Mouse (Mus musculus) CH12.LX (cell line): ENCODE measurements around the gene Sec14l5. TPM values are rescaled to one million over a fixed set of nuclear protein-coding genes. Genes with fewer than 3 reads are reported as not detected.

Experiments
- DNase-seq: peaks from one replicate; pipeline ENCODE4 v3.0.0-alpha.2; 2013; ENCODE audit errors: extremely low read depth
- H3K27ac ChIP-seq: 2 replicates; pipeline ENCODE4 v1.5.1; 2012; ENCODE audit warnings: low read depth, mild to moderate bottlenecking, control low read depth, moderate library complexity; ENCODE audit not compliant: insufficient read depth
- H3K27me3 ChIP-seq: replicated peaks from 2 replicates; pipeline ENCODE3; 2012; ENCODE audit warnings: inconsistent platforms
- H3K36me3 ChIP-seq, 2 experiments: replicated peaks in 1 of 2; 2 replicates each; pipeline versions ENCODE3 to v1.6.1; 2012; ENCODE audit warnings: inconsistent platforms in 1 of 2, low read length in 1 of 2, mild to moderate bottlenecking in 1 of 2, mixed read lengths in 1 of 2, moderate library complexity in 1 of 2; ENCODE audit not compliant: control insufficient read depth in 1 of 2, insufficient read depth in 1 of 2
- H3K4me1 ChIP-seq, 2 experiments: 2 replicates each; pipeline ENCODE4 v1.6.1; 2012; ENCODE audit warnings: inconsistent platforms in 1 of 2, moderate library complexity in 1 of 2; ENCODE audit not compliant: insufficient read depth in 2 of 2, control insufficient read depth in 1 of 2
- H3K4me2 ChIP-seq: 2 replicates; pipeline ENCODE4 v1.6.1; 2012; ENCODE audit warnings: low read depth, mild to moderate bottlenecking, control low read depth; ENCODE audit not compliant: poor library complexity, insufficient read depth, severe bottlenecking
- H3K4me3 ChIP-seq, 3 experiments: fragments of 150-350 bp in 1 of 3; sonication (generic) in 1 of 3; replicated peaks in 1 of 3; 2 replicates each; pipeline versions ENCODE3 to v1.5.1; 2011 to 2012; ENCODE audit warnings: low read depth in 2 of 3, low read length in 2 of 3, mild to moderate bottlenecking in 2 of 3, moderate library complexity in 2 of 3, control low read depth in 1 of 3, improper control_type of control experiment in 1 of 3, inconsistent platforms in 1 of 3, mixed read lengths in 1 of 3; ENCODE audit not compliant: poor library complexity in 1 of 3
- H3K79me2 ChIP-seq: replicated peaks from 2 replicates; pipeline ENCODE4 v1.6.1; 2012; ENCODE audit warnings: mild to moderate bottlenecking, moderate library complexity; ENCODE audit not compliant: control insufficient read depth, poor library complexity, insufficient read depth, severe bottlenecking; ENCODE audit errors: extremely low read depth
- H3K9ac ChIP-seq: 2 replicates; pipeline ENCODE4 v1.6.1; 2012; ENCODE audit warnings: low read depth, mild to moderate bottlenecking, control low read depth, moderate library complexity; ENCODE audit not compliant: insufficient read depth
- H3K9me3 ChIP-seq: replicated peaks from 2 replicates; pipeline ENCODE3; 2012; ENCODE audit warnings: low read length, inconsistent platforms, mixed read lengths
- BHLHE40 ChIP-seq: IDR thresholded peaks from 2 replicates; pipeline ENCODE4 v1.6.1; 2011; ENCODE audit warnings: mild to moderate bottlenecking, low read depth, low read length, improper control_type of control experiment
- CHD1 ChIP-seq: IDR thresholded peaks from 2 replicates; pipeline ENCODE4 v1.6.1; 2012; ENCODE audit warnings: low read depth, low read length, improper control_type of control experiment, inconsistent platforms
- CHD2 ChIP-seq: IDR thresholded peaks from 2 replicates; pipeline ENCODE4 v1.6.1; 2011; ENCODE audit warnings: low read length, improper control_type of control experiment
- CTCF ChIP-seq, 2 experiments: IDR thresholded peaks in 1 of 2; conservative IDR thresholded peaks in 1 of 2; 2 replicates each; pipeline ENCODE4 v1.5.1; 2011 to 2012; ENCODE audit warnings: low read depth in 2 of 2, low read length in 2 of 2, improper control_type of control experiment in 1 of 2, inconsistent platforms in 1 of 2, mild to moderate bottlenecking in 1 of 2, moderate library complexity in 1 of 2
- E2F4 ChIP-seq: IDR thresholded peaks from 2 replicates; pipeline ENCODE4 v1.6.1; 2011; ENCODE audit warnings: low read depth, low read length, improper control_type of control experiment; ENCODE audit not compliant: insufficient replicate concordance
- ELF1 ChIP-seq: IDR thresholded peaks from 2 replicates; pipeline ENCODE4 v1.6.1; 2014; ENCODE audit warnings: low read depth, mild to moderate bottlenecking, inconsistent platforms, low read length, improper control_type of control experiment
- EP300 ChIP-seq: IDR thresholded peaks from 2 replicates; pipeline ENCODE4 v1.6.1; 2011; ENCODE audit warnings: low read length, improper control_type of control experiment
- ETS1 ChIP-seq: conservative IDR thresholded peaks from 2 replicates; pipeline ENCODE4 v1.6.1; 2012; ENCODE audit warnings: low read depth, mild to moderate bottlenecking, inconsistent platforms, low read length, improper control_type of control experiment, moderate library complexity
- GABPA ChIP-seq: IDR thresholded peaks from 2 replicates; pipeline ENCODE4 v1.6.1; 2012; ENCODE audit warnings: low read depth, low read length, improper control_type of control experiment, inconsistent platforms; ENCODE audit not compliant: insufficient replicate concordance
- HCFC1 ChIP-seq: IDR thresholded peaks from 2 replicates; pipeline ENCODE4 v1.6.1; 2012; ENCODE audit warnings: low read depth, mild to moderate bottlenecking, inconsistent platforms, low read length, improper control_type of control experiment
- IRF4 ChIP-seq: IDR thresholded peaks from 2 replicates; pipeline ENCODE4 v1.6.1; 2014; ENCODE audit warnings: low read depth, mild to moderate bottlenecking, inconsistent platforms, low read length, improper control_type of control experiment
- JUN ChIP-seq: IDR thresholded peaks from 2 replicates; pipeline ENCODE4 v1.6.1; 2011; ENCODE audit warnings: low read depth, mild to moderate bottlenecking, low read length, improper control_type of control experiment, moderate library complexity; ENCODE audit not compliant: insufficient read depth
- JUND ChIP-seq: conservative IDR thresholded peaks from 2 replicates; pipeline ENCODE4 v1.6.1; 2011; ENCODE audit warnings: low read depth, low read length, improper control_type of control experiment
- KAT2A ChIP-seq: IDR thresholded peaks from 2 replicates; pipeline ENCODE4 v1.6.1; 2012; ENCODE audit warnings: low read length, improper control_type of control experiment, inconsistent platforms; ENCODE audit not compliant: insufficient replicate concordance
- MAFK ChIP-seq: IDR thresholded peaks from 2 replicates; pipeline ENCODE4 v1.6.1; 2011; ENCODE audit warnings: low read length, improper control_type of control experiment; ENCODE audit not compliant: insufficient replicate concordance
- MAX ChIP-seq: IDR thresholded peaks from 2 replicates; pipeline ENCODE4 v1.6.1; 2011; ENCODE audit warnings: low read length, improper control_type of control experiment
- MAZ ChIP-seq: IDR thresholded peaks from 2 replicates; pipeline ENCODE4 v1.6.1; 2012; ENCODE audit warnings: low read depth, mild to moderate bottlenecking, inconsistent platforms, low read length, improper control_type of control experiment, moderate library complexity
- MEF2A ChIP-seq: IDR thresholded peaks from 2 replicates; pipeline ENCODE4 v1.6.1; 2014; ENCODE audit warnings: low read depth, mild to moderate bottlenecking, inconsistent platforms, low read length, improper control_type of control experiment, borderline replicate concordance
- MXI1 ChIP-seq: IDR thresholded peaks from 2 replicates; pipeline ENCODE4 v1.6.1; 2011; ENCODE audit warnings: mild to moderate bottlenecking, low read depth, low read length, improper control_type of control experiment
- MYC ChIP-seq: IDR thresholded peaks from 2 replicates; pipeline ENCODE4 v1.6.1; 2011; ENCODE audit warnings: low read depth, mild to moderate bottlenecking, improper control_type of control experiment, low read length
- NELFE ChIP-seq: IDR thresholded peaks from 2 replicates; pipeline ENCODE4 v1.6.1; 2011; ENCODE audit warnings: low read depth, low read length, improper control_type of control experiment
- NRF1 ChIP-seq: IDR thresholded peaks from 2 replicates; pipeline ENCODE4 v1.6.1; 2014; ENCODE audit warnings: low read depth, mild to moderate bottlenecking, inconsistent platforms, low read length, improper control_type of control experiment, moderate library complexity
- PAX5 ChIP-seq: IDR thresholded peaks from 2 replicates; pipeline ENCODE4 v1.6.1; 2012; ENCODE audit warnings: low read length, inconsistent platforms, mixed read lengths
- POLR2A ChIP-seq: IDR thresholded peaks from 2 replicates; pipeline ENCODE4 v1.6.1; 2011; ENCODE audit warnings: low read depth, mild to moderate bottlenecking, improper control_type of control experiment, low read length
- POLR2AphosphoS2 ChIP-seq: IDR thresholded peaks from 2 replicates; pipeline ENCODE4 v1.6.1; 2011; ENCODE audit warnings: low read depth, low read length, improper control_type of control experiment
- RAD21 ChIP-seq: IDR thresholded peaks from 2 replicates; pipeline ENCODE4 v1.6.1; 2011; ENCODE audit warnings: low read depth, mild to moderate bottlenecking, low read length, improper control_type of control experiment, moderate library complexity
- RCOR1 ChIP-seq: conservative IDR thresholded peaks from 2 replicates; pipeline ENCODE4 v1.6.1; 2012; ENCODE audit warnings: low read depth, mild to moderate bottlenecking, inconsistent platforms, low read length, improper control_type of control experiment
- SIN3A ChIP-seq: IDR thresholded peaks from 2 replicates; pipeline ENCODE4 v1.6.1; 2012; ENCODE audit warnings: low read length, improper control_type of control experiment, inconsistent platforms
- SMC3 ChIP-seq: IDR thresholded peaks from 2 replicates; pipeline ENCODE4 v1.6.1; 2011; ENCODE audit warnings: low read depth, low read length, improper control_type of control experiment
- TBP ChIP-seq: conservative IDR thresholded peaks from 2 replicates; pipeline ENCODE4 v1.6.1; 2011; ENCODE audit warnings: low read depth, low read length, improper control_type of control experiment
- TCF12 ChIP-seq: IDR thresholded peaks from 2 replicates; pipeline ENCODE4 v1.6.1; 2014; ENCODE audit warnings: low read depth, mild to moderate bottlenecking, inconsistent platforms, low read length, improper control_type of control experiment
- UBTF ChIP-seq: IDR thresholded peaks from 2 replicates; pipeline ENCODE4 v1.6.1; 2012; ENCODE audit warnings: low read depth, mild to moderate bottlenecking, inconsistent platforms, low read length, improper control_type of control experiment, moderate library complexity
- USF1 ChIP-seq: IDR thresholded peaks from 2 replicates; pipeline ENCODE4 v1.6.1; 2014; ENCODE audit warnings: low read depth, mild to moderate bottlenecking, inconsistent platforms, low read length, improper control_type of control experiment
- USF2 ChIP-seq: conservative IDR thresholded peaks from 2 replicates; pipeline ENCODE4 v1.6.1; 2011; ENCODE audit warnings: low read depth, low read length, improper control_type of control experiment
- ZC3H11A ChIP-seq: IDR thresholded peaks from 2 replicates; pipeline ENCODE4 v1.6.1; 2012; ENCODE audit warnings: low read depth, mild to moderate bottlenecking, inconsistent platforms, low read length, improper control_type of control experiment
- ZKSCAN1 ChIP-seq: IDR thresholded peaks from 2 replicates; pipeline ENCODE4 v1.6.1; 2012; ENCODE audit warnings: low read depth, inconsistent platforms, low read length, improper control_type of control experiment, borderline replicate concordance
- ZMIZ1 ChIP-seq: IDR thresholded peaks from 2 replicates; pipeline ENCODE4 v1.6.1; 2012; ENCODE audit warnings: low read depth, mild to moderate bottlenecking, inconsistent platforms, low read length, improper control_type of control experiment
- ZNF384 ChIP-seq: IDR thresholded peaks from 2 replicates; pipeline ENCODE4 v1.6.1; 2012; ENCODE audit warnings: low read depth, low read length, improper control_type of control experiment, inconsistent platforms
- dilution Hi-C: fragments of 300-500 bp; cut with MboI; formaldehyde crosslinking; loops from 2 replicates; pipeline ENCODE4 v1.14.3; 2020; ENCODE audit warnings: low sequenced_read_pairs; ENCODE audit not compliant: extremely low pct_unique_long_range_greater_than_20kb, extremely low pct_ligation_motif_present
- in situ Hi-C: fragments of 300-500 bp; cut with MboI; formaldehyde crosslinking; loops from 3 replicates; pipeline ENCODE4 v1.14.3; 2019; ENCODE audit warnings: low sequenced_read_pairs, low pct_ligation_motif_present, low pct_unique_long_range_greater_than_20kb, mixed read lengths
- polyA plus RNA-seq: library from polyadenylated mRNA; unstranded; fragments of >175 nt; gene quantifications from 2 replicates; pipeline ENCODE4 v1.2.1, GENCODE M21; 2012; ENCODE audit warnings: low read depth; ENCODE audit not compliant: insufficient read length
- total RNA-seq, 2 experiments: library from RNA; depleted of rRNA; stranded (reverse); fragments of 300-350 nt in 1 of 2; fragments of >200 nt in 1 of 2; gene quantifications; 2 replicates each; pipeline ENCODE4 v1.2.3; 2012 to 2014

Gene Sec14l5
- total and polyA plus RNA-seq, 3 experiments, result 0.13 TPM; not detected in 2

DNA sequence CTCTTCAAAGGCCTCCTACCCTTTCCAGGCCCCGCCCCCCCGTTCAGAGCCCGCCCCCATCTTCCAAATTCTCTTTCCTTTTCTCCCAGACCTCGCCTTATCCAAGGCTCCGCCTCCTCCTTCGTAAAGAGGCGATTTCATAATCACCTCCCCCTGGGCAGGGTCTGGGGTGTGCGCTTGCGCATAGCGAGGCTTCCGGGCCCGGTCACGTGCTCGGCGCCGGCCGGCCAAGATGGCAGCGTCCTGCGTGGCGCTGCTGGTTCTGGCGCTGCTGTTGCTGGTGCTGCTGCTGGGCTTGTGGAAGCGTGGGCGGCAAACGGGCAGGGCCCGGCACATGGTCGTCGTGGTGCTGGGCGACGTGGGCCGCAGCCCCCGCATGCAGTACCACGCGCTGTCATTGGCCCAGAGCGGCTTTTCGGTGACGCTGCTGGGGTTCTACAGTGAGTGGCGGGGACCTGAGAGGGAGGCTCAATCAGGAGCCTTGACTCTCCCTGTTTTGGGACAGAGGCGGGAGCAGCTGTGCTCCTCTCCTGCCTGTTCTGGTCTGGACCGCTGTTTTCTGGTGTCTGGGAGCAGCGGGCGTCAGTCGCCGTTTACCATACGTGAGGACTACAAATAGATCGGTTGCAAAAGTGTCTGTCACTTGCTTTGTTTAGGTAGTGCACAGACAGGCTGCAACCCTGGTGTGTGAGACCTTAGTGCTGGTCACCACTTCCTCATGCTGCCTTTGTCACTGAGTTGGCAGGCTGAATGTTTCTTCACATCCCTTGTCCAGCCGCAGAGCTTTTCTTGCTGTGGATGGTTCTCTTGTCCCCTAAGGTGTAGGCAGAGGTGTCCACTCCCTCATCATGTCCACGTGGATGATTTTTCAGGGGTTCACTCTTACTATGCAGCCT lies 86.8 kb downstream of the Sec14l5 start, which contains the start of gene Alg1:
Gene Alg1, plus strand, starts transcription at position 204 of the 896 bp plus-strand sequence.
- dilution Hi-C loops (no loop called here), in situ Hi-C loops (no loop called here)
- H3K9ac ChIP-seq, result peak within 1 kb of the TSS; percentile 64
- peaks cover 15% of the 10 kb centered on the region; the same call in 1 of the 2 replicates for H3K79me2 ChIP-seq
- H3K36me3 ChIP-seq, result peaks cover 15 to 34% of the 10 kb centered on the region in 2 experiments
- H3K4me3 ChIP-seq, result peak within 1 kb of the TSS; percentile 81 to 92 (median 84)
- TF ChIP-seq POLR2A, result peak; percentile 100
- no peak for TF ChIP-seq GABPA
- no peak for TF ChIP-seq CHD2
- TF ChIP-seq MAX, result peak; percentile 97
- TF ChIP-seq SIN3A, result peak; percentile 98
- no peak for TF ChIP-seq CTCF (conservative IDR thresholded peaks at IDR 0.05 in 1 of 2, IDR thresholded peaks at IDR 0.05 in 1 of 2; ENCODE audit: low read depth in 2 of 2, low read length in 2 of 2)
- no peak for TF ChIP-seq UBTF
- TF ChIP-seq KAT2A, result peak; percentile 63; the same call in 1 of the 2 replicates
- TF ChIP-seq POLR2AphosphoS2, result peak; percentile 85; the same call in 1 of the 2 replicates
- no peak for TF ChIP-seq MAZ
- TF ChIP-seq ELF1, result peak; percentile 93
- peak; percentile 98 for TF ChIP-seq MXI1
- TF ChIP-seq ETS1, result peak; percentile 32
- peak; percentile 96 for TF ChIP-seq USF1
- TF ChIP-seq BHLHE40, result peak; percentile 99
- peak; percentile 97 for TF ChIP-seq ZMIZ1
- no peak for TF ChIP-seq ZKSCAN1
- TF ChIP-seq MAFK, result no peak
- no peak for TF ChIP-seq CHD1
- no peak for TF ChIP-seq TBP
- TF ChIP-seq NELFE, result peak; percentile 99
- TF ChIP-seq NRF1, result peak; percentile 91
- TF ChIP-seq E2F4, result no peak
- peak; percentile 91 for TF ChIP-seq USF2
- no peak for TF ChIP-seq EP300
- TF ChIP-seq ZNF384, result no peak
- no peak for TF ChIP-seq SMC3
- no peak for TF ChIP-seq JUN
- no peak for TF ChIP-seq RCOR1
- TF ChIP-seq TCF12, result peak; percentile 97
- peak; percentile 88 for TF ChIP-seq MYC
- peak; percentile 47 for TF ChIP-seq IRF4
- no peak for TF ChIP-seq RAD21
- TF ChIP-seq MEF2A, result 0 out of 2 replicates have a peak, but pooled peaks have one; percentile 54
- no peak for TF ChIP-seq PAX5
- no peak for TF ChIP-seq ZC3H11A
- no peak for TF ChIP-seq JUND
- peak; percentile 81 for TF ChIP-seq HCFC1
- H3K27ac ChIP-seq, result peak within 1 kb of the TSS; percentile 22; the same call in 1 of the 2 replicates
- peaks cover 6 to 24% of the 10 kb centered on the region in 2 experiments; a peak in 3 of 4 replicates for H3K4me1 ChIP-seq
- H3K27me3 ChIP-seq, result peaks cover 4% of the 10 kb centered on the region
- peaks cover 11% of the 10 kb centered on the region for H3K9me3 ChIP-seq
- DNase-seq, result peak; percentile 99
- peak within 1 kb of the TSS; percentile 85 for H3K4me2 ChIP-seq
